Mouse (Mus musculus) CH12F3 (cell line): ENCODE data around the gene Adprhl2.

ENCODE experiments used
- in situ Hi-C: fragments of 300-500 bp; cut with MboI; formaldehyde crosslinking; loops from 2 replicates; pipeline ENCODE4 v1.14.3; 2020; ENCODE audit warnings: low sequenced_read_pairs

The Adprhl2 gene

DNA sequence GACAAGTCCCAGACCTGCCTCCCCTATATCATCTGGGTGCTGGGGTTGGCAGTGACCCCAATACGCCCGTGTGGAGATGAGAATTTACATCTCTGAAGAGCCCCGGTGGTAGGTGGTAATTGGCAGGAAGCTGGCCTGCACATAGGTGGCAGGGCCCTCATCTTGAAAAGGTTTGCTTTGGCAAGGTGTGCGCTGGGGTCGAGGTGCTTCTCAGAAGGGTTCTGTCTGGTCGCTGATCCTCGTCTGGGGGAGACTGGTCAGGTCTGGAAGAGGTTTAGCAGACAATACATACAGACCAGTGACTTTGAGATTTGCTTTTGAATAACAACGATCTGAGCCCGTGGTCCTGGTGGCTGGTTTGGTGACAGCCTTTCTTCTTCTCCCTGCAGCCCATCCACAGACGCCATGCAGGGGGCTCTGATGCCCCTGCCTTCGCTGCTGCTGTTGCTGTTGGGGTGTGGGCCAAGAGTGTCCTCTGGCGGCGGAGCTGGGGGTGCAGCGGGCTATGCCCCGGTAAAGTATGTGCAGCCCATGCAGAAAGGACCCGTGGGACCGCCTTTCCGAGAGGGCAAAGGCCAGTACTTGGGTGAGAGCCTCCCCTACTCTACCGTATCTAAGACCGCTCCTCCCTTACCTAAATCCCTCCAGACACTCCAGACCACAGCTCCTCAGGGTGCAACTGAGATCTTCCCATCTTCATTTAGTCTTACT, 12.1 kb downstream of the Adprhl2 start:
- in situ Hi-C loops = loop anchor here (10.0 kb wide), 1 partner anchor 85 kb away; no protein-coding TSS in a partner anchor

DNA sequence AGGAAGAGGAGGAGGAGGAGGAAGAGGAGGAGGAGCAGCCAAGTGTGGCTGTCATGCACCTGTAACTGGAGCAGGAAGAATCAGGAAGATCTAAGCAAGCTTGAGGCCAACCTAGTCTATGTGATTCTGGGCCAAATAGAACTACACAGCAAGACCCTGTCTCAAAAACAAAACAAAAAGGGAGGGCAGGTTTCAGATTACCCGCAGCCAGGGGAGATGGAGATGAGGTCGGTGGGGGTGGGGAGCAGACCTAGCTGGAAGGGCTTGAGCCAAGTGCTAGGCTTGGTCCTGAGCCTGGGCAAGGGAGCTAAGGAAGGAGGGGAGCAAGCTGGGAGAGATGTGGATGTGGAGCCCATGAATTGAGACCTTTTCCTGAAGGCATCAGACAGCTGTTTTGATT, 14.7 kb downstream of the Adprhl2 start:
- in situ Hi-C loops = loop anchor here (10.0 kb wide), 1 partner anchor 82 kb away; no protein-coding TSS in a partner anchor

DNA sequence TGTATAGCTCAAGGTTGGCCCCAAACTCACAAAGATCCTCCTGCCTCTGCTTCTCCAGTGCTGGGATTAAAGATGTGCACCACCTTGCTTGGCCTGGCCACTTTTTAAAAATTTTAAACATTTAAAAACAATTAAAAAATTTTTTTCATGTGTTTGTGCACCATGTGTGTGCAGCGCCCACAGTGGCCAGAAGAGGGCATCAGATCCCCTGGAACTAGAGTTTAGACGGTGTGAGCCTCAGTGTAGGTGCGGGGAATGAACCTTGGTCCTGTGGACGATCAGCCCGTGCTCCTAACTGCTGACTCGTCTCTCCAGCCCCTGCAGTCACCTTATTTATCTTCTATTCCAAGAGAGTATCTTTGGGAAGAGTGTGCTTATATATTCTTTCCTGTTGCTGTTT, 15.4 kb downstream of the Adprhl2 start:
- in situ Hi-C loops = loop anchor here (10.0 kb wide), 1 partner anchor 81 kb away; no protein-coding TSS in a partner anchor

DNA sequence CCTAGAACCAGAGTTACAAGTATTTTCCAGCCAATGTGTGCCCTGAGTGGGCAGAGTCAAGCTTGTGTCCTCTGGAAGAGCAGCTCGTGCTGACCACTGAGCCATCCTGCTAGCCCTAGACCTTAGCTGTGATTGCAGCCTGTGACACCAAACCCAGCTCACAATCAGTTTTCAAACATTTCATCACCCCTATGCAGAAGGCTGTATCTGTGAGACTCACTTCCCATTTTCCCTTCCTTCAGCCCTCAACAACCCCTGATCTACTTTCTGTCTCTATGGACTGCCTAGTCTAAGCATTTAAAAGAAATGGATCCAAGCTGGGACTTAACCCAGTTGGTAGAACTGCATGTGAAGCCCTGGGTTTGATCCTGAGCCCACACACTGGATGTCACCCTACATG, 16.1 kb downstream of the Adprhl2 start:
- in situ Hi-C loops = loop anchor here (10.0 kb wide), 1 partner anchor 81 kb away; no protein-coding TSS in a partner anchor

DNA sequence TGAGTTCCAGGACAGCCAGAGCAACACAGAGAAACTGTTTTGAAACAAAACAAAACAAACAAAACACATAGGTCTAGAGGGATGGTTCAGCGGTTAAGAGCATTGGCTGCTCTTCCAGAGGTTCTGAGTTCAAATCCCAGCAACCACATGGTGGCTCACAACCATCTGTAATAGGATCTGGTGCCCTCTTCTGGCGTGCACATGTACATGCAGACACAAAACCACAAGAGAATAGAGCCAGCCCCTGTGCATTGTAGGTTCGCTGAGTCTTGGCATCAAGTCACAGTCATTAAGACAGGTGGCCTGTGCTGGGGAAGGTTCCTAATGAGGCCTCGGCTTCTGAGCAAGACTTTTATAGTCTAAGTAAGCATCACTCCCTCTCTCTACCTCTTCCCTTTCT, 17.6 kb downstream of the Adprhl2 start:
- in situ Hi-C loops = loop anchor here (10.0 kb wide), 1 partner anchor 79 kb away; no protein-coding TSS in a partner anchor

DNA sequence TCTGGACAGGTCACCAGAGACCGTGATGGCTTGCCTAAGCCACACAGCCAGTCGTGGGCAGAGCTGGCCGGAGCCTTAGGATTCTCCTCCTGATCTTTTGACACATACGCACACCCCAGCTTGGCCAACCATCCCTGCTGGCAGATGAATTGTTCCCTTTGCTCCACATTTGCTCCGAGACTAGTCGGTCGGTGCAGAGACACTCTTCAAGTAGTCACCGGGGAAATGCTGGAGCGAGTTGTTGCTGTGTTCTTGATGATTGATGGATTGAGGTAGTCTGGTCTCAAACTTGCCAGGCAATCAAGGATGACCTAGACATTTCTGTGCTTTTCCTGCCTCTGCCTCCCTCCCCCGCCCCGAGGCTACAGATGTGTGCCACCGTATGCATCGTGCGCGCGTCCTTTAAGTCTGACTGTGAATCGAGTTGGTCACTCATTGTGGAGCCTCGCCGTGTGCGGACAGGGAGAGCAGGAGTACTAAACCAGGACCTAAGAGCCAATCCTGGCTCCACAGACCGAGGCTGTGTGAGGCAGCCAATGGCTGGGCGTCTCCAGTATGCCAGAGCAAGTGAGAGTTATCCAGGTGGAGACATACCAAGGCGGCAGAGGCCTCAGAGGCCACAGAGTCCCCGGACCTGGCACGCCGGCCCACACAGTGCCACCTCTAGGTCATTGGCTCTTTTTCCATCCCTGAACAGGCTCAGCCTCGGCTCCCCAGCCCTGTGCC, 19.8 kb downstream of the Adprhl2 start:
- in situ Hi-C loops = loop anchor here (10.0 kb wide), 1 partner anchor 77 kb away; no protein-coding TSS in a partner anchor

DNA sequence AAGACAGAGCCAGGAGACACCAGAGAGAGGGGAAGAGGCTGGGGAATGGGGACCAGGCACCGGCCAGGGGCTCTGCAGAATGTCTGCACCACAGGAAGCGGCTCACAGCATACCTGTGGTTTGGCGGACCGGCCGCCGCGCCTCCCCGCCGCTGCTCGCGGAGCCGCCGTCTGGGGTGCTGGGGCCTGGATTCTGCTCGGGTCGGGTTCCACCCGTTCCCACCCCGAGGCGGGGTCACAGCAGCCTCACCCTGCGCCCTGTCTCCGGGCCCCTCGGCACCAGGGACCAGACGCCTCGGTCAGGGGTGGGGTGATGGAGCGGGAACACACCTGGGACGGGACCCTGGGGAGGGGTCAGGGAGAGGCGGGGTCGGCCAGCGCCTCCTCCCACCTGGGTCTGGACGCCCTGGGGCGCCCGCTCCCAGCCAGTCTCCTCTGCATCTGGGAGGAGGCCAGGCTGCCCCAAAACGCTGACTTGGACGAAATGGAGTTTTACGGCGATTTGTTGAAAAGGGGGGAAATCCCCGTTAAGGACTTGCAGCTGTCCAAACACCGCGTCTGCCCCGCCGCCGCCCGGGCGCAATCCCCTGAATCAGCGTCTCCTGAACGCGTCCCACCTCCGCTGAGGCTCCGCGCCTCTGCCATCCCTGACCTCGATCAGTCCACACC, 20.5 kb downstream of the Adprhl2 start:
- in situ Hi-C loops = loop anchor here (10.0 kb wide), 1 partner anchor 76 kb away; no protein-coding TSS in a partner anchor

DNA sequence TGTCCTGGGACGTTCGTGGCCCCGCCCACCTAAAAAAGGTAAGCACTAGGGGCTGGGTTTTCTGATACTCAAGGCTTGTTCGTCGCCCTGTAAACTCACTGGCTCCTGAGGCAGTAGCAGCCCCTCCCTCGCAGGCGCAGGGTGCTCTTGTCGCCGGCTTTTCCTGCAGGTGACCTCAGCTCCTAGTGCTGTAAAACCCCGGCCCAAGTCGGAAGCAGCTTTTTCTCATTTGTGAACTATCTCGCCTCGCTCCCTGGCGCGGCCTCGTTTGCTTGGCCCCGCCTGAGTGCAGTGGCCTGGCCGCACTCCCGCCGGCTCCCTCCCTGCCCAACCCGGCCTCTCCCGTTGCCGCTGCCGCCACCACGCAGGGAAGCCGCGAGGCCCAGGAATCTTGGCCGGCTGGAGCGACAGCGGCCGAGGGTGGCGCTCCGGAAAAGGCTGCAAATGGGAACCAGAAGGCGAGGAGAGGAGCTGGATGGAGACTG, 24.8 kb downstream of the Adprhl2 start:
- in situ Hi-C loops = no loop called here

DNA sequence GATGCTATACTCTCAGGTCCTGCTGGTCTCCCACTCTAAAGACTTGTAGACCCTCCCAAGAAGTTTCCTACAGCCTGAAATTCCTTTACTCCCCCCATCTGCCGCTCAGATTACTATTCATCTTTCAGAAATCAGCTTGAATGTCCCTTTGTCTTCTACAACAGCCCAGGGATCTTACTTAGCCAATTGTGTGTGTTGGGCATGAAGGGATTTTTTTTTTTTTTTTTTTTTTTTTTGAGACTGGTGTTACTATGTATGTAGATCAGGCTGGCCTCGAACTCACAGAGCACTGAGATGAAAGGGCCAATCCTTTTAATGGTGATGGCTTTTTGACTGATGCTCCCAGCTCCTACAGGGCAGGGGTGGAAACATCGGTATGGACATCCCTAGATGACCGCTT, 25.6 kb downstream of the Adprhl2 start:
- in situ Hi-C loops = no loop called here

DNA sequence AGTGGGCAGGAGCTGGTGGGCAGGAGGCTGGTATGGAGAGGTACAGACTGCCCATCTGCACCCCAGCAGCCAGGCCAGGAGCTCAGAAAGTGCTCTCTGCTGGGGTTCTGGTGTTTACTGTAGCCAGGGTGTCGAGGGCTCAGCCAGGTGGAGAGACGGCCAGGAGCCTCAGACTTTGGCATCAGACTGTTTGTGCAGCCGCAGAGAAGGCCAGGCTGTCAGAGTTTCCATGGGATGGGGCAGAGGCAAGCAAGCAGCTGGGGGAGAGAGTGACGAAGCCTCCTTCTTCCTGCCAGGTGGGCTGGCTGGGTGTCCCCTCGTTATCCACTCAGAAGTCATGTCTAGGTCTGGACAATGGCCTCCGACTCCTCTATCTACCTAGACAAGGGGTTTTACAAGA, 26.4 kb downstream of the Adprhl2 start:
- in situ Hi-C loops = no loop called here

DNA sequence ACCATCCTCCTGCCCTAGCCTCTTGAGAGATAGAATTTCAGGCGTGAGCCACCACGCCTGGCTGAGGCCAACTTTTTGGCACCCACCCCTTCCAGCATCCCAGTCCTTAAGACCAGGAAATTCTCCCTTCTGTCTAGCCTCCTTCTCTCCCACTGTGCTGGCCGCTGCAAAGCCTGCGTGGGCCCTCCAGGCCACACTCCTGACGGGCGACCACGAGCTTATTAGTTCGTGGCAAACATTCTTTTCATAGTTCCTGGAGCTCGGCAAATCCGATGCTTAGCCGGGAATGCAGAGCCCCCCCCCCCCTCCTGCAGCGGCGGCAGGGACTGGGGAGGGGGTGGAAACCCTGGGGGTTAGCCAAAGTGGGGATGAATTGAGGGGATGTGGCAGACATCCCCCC, 30.3 kb downstream of the Adprhl2 start:
- in situ Hi-C loops = no loop called here

DNA sequence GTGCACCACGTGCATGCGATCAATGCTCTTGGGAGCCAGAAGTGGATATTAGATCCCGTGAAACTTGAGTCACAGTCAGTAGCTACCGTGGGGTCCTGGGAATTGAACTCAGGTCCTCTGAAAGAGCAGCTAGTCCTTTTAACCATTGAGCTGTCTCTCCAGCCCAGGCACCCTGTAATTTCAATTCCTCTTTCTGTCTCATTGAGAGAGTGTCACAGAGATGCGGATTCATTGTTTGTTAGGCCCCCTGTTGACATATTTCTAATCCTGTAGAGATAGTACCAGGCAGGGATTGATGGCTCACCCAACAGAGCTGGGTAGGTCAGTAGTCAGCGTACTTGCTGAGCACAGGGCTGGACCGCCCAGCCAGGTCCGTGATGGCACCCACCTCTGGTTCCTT, 31.2 kb downstream of the Adprhl2 start:
- in situ Hi-C loops = no loop called here

DNA sequence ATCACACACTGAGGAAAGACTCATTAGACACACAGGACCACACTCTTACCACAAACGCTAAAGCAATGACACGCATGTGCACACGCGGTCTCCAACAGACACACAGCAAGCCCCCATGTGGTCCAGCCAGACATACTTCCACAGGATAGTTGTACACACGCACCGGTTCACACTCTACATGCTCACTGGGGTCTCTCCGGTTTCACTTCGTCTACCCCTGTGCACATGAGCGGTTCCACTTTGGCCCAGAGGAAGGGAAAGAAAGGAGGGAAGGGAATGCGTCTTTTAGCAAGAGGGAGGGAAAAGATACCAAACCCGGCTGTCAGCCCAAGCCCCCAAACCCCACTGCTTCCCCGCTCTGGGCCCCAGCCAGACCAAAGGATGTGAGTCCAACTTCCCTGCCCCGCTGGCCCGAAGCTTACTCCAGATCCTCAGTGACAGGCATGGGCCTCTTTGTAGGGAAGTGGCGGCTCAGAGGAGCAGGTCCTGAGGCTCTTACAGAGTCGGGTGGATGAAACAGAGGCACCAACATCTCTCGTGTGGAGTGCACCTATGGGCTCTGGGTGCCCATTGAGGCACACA, 33.3 kb downstream of the Adprhl2 start:
- in situ Hi-C loops = no loop called here

DNA sequence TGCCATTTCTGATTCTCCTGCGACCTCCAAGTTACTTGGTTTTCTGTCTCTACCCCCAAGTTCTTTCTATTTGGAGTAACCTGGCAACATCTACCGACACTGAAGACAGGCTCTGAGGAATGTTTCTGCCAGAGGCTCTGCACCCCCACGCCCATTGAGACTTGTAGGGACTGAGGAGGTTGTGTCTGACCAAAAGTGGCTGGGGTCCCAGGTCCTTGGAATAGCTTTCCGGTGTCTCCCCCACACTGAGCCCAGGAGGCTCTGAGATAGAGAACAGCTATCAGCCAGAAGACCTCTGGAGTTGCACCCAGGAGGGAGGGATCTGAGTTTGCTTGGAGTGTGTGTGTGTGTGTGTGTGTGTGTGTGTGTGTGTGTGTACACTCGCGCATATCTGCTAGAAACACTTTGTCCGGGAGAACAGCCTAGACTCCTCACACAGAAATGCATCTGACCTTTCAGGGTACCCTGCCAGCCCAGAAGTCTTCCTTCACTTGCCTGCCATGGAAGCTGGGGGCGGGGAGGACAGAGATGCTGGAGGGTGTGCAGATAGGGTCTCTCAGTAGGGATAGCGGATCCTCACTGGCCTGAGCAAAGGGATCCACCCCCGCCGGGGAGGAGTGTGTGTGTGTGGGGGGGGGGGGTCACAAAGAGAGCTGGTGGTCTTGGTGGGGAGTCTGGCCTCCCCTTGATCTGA, 34.1 kb downstream of the Adprhl2 start:
- in situ Hi-C loops = no loop called here

DNA sequence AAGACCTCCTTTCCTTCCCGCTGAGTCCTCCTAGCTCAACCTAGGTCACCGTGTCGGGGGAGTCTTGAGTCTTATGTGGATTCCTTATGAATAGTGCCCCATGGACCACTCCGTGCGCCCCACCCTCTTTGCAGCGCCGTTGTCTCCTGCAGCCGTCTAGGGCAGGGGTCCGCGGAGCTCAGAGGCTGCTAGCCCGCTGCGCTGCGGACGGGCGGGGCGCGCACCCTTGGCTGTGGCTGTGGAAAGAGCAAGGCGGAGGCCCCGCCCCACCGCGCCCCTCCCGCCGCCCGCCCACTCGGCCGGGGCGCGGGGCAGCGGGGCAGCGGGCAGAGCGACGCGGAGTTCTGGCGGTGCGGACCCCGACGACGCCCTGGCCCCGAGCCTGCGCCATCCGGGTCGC, 35.0 kb downstream of the Adprhl2 start, which contains the start of gene Col8a2:
Gene Col8a2, plus strand, starts transcription at position 302 of the 400 bp plus-strand sequence.
- in situ Hi-C loops = no loop called here

DNA sequence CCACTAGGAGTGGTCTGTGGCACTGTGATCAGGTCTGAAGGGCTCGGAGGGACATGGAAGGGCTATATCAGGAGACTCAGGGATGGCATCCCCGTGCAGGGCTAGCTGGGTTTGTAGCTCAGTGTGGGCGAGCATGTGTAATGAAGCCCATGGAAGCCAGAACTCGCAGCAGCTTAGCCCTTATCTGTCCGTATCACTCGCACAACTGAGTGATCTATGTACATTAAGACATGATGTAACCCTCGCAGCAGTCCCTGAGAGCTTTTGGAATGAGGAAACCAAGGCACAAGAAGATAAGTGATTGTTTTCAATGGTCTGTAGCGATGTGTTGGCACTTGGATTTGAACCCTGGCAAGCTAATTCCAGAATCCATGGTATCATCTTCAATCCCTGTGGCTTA, 37.9 kb downstream of the Adprhl2 start:
- in situ Hi-C loops = no loop called here

DNA sequence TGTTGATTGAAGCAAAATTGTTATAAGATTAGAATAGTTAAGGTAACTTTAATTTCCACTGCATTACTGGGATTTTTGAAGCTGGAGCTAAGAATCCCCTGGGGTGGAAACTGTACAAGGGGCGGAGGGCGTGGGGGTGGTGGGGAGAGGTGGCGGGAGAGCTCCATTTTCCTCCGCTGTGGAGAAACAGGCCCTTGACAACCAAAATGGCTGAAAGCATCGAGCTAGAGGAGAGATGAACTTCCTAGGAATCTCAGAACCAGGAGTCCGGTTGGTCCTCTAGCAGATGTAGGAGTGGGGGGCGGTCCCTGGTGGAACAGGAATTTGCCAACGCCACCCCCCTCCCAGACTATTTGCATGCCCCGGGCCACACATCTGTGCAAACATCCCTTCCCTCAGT, 39.8 kb downstream of the Adprhl2 start:
- in situ Hi-C loops = no loop called here

DNA sequence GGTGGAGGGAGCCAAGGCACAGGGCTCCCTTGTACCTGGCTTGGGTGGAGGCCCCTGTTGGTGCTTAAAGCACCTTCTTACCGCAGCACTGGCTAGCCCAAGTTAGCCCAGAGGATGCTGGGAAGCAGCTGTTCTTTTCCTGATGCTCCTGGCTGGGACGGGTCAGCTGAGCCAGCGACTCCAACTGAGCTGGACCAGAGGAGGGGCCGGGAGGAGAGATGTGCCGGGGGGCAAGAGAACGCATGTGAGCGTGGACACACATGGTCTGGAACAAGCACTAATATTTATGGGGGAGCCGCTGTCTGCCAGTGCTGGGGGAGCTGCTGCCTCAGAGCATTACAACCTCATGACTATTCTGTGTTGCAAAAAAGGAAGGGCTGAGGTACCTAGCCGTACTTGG, 42.5 kb downstream of the Adprhl2 start:
- in situ Hi-C loops = no loop called here

DNA sequence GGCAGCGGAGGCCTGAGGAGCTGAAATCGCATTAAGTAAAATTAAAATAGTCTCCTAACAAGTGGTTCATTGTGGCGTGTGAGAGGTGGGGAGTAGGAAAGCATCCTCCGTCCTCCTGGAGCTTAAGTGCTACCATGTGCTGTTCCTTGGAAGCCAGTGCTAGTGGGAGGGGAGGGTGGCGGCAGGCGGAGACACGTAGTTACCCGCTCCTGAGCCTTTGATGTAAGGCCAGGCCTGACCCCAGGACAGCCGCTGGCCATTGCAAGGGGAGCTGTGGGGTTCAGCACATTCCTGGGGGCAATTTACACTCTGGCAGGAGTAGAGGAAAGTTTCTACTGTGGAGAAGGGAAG, 43.0 kb downstream of the Adprhl2 start:
- in situ Hi-C loops = no loop called here

DNA sequence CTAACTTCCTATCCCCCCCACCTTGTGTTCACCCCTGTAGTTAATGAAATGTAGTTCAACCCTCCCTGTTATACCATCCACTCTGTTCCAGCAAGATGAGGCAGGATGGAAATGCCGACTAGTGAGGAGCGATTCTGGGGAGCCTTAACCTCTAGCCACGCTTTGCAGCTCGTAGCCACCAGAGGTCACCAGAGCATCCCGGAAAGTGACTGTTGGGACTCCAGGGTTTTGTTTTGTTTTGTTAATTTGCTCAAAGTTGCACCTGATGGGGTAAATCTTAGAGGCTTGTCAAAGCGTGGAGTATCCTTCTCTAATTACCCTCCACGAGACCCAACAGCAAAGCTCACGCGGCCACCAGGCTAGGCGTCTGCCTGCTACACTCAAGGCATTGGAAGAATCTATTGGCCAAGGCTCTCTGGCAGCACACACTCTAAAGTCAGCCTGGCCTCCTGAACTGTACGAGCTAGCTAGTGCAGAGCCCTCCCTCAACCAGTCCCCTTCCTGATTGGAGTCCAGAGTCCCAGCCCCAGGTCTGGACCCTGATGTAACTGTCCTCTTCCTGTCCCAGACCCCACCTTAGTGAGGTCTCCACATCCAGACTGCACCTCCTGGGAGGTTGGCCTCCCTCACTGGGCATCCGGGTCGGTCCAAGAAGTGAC, 43.5 kb downstream of the Adprhl2 start:
- in situ Hi-C loops = no loop called here
